Mouse (Mus musculus): ENCODE measurements at regions not wholly inside any gene's neighbourhood (a gene's known extent, or its start where the extent isn't known, plus 50 kb on each side); places are given as distances from the start of the nearest gene placed in this dataset.
"Not testable (repeated sequence)": the region's sequence is repeated elsewhere in the genome, so short reads cannot be mapped to it uniquely, and the experiment has no call there.

DNA sequence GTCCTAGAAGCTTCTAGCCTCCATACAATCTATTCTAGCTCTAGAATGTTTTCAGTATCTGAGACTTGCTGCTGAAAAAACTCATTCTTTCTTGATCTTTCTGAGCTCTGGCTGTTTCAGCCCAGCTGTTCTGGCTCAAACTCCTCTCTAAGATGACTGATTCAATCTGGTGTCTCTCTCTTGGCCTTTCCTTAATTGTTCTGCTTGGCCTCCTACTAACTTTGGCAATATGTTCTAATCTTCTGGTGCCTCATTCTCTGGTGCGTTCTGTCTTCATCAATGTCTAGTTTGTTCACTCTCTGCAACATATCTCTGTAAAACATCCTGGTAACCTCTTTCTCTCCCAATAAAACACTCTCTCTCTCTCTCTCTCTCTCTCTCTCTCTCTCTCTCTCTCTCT, 302.6 kb upstream of the Kdm8 start:
- no peak for DNase-seq
- intact Hi-C loops (cut with DNase I), result no loop called here

DNA sequence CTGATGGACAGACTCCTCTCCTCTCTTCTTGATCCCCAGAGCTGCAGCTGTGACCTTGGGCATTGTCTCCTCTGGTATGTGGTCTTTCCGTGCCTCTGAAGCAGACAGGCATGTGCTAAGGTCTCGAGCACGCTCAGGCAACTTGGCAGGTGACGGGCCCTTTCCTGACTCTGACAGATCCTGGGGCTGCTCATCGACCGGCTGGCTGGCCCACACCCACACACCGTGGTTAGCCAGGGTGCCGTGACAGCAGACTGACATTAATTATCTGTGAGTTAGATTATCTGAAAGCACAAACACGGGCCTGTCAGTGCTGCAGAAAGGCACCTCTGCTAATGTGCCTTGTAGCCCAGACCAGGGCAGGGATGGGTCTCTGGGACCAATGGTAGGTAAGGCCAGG, 298.5 kb upstream of the Kdm8 start:
- intact Hi-C loops (cut with DNase I), result no loop called here

GRCm38 (mm10) chr7:125149151-125149550, 295.3 kb upstream of the Kdm8 start:
- DNase-seq, result no peak
- intact Hi-C loops (cut with DNase I), result no loop called here

More for the DNA sequence above, 298.5 kb upstream of the Kdm8 start:
- no peak for DNase-seq

DNA sequence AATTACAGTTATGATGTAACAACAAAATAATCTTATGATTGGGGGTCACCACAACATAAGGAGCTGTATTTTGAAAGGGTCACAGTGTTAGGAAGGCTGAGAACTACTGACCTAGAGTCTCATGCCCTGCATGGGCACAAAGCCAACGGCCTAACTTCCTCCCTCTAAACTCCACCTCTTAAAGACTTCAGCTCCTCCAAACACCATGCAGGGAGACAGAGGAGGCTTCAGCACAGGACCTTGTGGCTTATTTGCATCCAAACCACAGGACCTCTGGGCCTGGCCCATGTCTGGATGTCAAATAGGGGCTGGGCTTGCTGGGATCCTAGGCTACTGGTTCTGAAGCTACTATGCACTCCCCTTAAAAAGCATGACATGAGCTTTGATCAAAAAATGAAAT, 294.7 kb upstream of the Kdm8 start:
- no peak for DNase-seq
- intact Hi-C loops (cut with DNase I), result no loop called here

DNA sequence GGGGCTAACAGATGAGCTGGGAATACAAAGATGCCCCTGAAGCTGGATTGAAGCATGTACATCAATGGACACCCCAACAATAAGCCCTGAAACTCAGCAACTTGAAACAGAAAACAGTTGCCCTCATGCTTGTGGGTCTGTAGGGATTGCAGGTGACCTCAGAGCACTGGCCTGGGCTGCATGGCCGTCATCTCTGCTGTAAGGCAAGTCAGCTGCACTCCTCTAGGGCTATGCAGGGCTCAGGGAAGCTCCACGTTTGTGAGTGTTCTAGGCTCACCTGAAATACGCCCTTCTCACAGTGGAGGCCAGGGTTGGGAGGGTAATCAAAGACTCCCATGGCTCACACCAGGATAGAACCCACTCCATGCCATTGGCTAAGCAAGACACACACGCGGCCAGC, 292.2 kb upstream of the Kdm8 start:
- no peak for DNase-seq
- intact Hi-C loops (cut with DNase I), result no loop called here

- intact Hi-C loops (cut with DNase I), result no loop called here
- DNase-seq, result no peak
These were observed 289.2 kb upstream of the Kdm8 start for GRCm38 (mm10) chr7:125155291-125155690.

- intact Hi-C loops (cut with DNase I), result no loop called here
- DNase-seq, result no peak
These were observed 277.6 kb upstream of the Kdm8 start for GRCm38 (mm10) chr7:125166881-125167351.

GRCm38 (mm10) chr7:125167666-125168065, 276.8 kb upstream of the Kdm8 start:
- intact Hi-C loops (cut with DNase I), result no loop called here

GRCm38 (mm10) chr7:125181548-125181947, 262.9 kb upstream of the Kdm8 start:
- intact Hi-C loops (cut with DNase I), result loop anchor here (5.0 kb wide), 1 partner anchor 1049 kb away; no protein-coding TSS in a partner anchor

More at GRCm38 (mm10) chr7:125167666-125168065, 276.8 kb upstream of the Kdm8 start:
- no peak for DNase-seq

GRCm38 (mm10) chr7:125182266-125182665, 262.2 kb upstream of the Kdm8 start:
- intact Hi-C loops (cut with DNase I), result loop anchor here (5.0 kb wide), 1 partner anchor 1050 kb away; no protein-coding TSS in a partner anchor
- no peak for DNase-seq

More at GRCm38 (mm10) chr7:125181548-125181947, 262.9 kb upstream of the Kdm8 start:
- DNase-seq, result peak; percentile 16 to 25

- not testable (repeated sequence) for DNase-seq
- intact Hi-C loops (cut with DNase I), result loop anchor here (5.0 kb wide), 1 partner anchor 1051 kb away; no protein-coding TSS in a partner anchor
These were observed 261.5 kb upstream of the Kdm8 start for GRCm38 (mm10) chr7:125183011-125183410.

DNA sequence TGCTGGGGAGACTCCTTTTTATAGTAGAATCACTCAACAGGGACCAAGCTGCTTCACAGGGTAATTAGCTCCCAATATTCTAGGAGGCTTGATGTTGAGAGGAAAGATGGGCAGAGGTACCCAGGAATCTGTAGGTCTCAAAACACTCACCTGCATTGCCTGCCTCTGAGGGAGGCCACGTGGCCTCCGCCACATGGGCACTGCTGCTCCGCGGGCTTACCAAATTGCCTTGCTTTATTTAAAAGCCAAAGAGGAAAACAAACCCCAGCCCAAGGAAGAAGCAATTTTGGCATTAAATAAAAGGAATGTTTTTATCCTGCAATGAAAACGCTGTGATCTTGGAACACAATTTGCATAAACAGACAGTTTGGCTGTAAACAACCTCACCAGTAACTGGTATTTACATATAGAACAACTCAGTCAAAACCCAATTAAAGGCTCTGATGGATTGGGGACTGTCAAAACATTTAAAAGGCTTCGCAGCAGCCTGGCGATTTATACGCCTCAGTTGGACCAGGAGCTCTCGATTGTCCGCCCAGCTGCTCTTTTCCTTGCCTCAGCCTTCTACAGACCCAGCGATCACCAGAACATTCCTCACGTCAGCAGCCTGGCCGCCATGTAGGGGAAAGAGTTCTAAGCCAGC, 259.3 kb upstream of the Kdm8 start:
- intact Hi-C loops (cut with DNase I), result no loop called here
- no peak for DNase-seq

DNA sequence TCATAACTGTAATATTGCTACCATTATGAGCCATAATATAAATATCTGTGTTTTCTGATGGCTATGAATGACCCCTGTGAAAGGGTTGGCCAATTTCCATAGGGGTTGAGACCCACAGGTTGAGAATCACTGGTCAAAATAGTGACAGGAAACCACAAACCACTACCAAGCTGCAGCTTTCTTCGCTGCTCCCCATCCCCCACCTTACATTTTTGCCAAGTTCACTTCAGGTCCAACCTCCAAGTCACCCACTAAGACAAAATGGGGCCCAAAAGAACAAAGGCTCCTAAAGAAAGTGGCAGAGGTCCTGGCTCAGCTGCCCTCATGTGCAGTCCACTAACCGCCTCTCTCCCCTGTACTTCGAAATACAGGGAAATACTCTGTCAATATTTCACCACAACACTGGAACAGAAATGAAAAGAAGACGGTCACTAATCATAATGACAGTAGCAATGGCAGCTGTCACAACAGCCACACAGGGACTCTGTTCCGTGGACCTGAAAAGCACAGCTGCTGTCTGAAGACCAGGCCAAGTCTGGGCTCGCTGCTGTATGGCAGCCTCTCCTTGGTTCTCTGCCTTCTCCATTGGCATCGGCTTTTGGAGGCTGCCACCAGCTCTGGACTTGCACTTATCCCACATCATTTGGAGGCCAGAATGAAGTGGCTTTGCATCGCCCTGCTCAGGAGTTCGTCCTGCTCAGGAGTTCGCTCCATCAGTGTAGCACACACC, 257.3 kb upstream of the Kdm8 start:
- no peak for DNase-seq
- intact Hi-C loops (cut with DNase I), result no loop called here

- no peak for DNase-seq
- intact Hi-C loops (cut with DNase I), result no loop called here
These were observed 255.5 kb upstream of the Kdm8 start for GRCm38 (mm10) chr7:125188986-125189385.

DNA sequence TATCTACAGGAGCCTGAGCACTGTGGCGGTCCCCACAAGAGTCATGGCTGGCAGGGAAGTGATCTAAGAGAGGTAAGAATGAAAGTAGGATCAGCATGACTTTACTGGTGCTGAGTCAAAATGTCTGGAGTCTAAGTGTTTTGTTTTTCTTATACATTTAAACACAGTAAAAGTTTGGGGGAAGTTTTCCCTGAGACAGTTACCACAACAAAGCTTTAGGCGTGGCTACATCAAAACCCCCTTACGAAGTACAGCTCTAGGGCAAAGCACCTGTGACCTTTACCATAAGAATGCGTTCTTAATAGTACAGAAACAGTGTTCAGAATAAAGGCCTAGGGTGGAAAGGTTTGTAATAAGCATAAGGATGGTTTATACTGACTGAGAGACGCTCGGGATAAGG, 254.4 kb upstream of the Kdm8 start:
- intact Hi-C loops (cut with DNase I), result no loop called here
- DNase-seq, result no peak

DNA sequence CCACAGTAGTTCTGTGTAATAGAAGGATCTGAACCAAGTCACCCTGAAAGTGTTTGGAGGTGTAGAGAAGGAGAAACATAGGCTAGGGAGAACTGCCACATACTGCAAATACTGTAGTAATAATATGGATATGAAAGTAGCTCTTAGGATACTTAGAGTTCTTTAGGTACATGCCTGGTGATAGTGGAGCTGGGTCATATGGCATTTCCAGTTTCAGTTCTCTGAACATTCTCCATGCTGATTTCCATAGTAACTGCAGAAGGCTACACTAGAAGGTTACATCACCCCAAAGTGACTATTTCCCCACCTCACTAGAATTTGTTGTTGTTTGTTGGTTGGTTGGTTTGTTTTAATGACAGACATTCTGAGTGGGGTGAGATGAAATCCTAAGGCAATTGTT, 253.2 kb upstream of the Kdm8 start:
- intact Hi-C loops (cut with DNase I), result no loop called here
- no peak for DNase-seq

DNA sequence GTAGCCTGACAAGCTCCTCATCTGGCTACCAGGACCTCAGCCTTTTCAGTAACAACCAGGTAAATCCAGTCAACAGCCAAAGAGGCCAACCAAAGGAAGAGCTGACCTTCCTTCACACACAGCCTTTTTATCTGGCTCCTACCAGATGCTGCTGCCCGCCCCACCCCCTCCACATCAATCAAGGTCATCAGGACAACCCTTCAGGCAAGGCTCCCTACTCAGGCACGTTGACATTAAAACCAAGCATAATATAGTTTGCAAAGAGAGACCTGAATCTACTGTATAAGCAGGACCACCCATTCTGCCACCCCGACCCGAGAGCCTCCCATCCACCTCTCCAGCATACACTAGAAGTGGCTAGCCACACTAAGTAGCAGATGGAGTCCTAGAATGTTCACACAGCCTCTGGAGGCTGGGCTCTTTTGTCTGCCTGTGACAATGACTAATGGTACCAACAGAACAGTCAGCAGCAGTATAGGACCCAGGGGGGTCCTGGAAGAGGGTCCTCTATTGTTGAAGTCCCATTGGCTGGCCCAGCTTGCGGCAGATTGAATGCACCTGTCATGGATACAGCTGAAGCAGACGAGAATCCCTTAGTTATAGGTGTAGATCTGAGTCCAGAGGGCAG, 233.0 kb upstream of the Kdm8 start:
- no peak for DNase-seq
- intact Hi-C loops (cut with DNase I), result no loop called here

DNA sequence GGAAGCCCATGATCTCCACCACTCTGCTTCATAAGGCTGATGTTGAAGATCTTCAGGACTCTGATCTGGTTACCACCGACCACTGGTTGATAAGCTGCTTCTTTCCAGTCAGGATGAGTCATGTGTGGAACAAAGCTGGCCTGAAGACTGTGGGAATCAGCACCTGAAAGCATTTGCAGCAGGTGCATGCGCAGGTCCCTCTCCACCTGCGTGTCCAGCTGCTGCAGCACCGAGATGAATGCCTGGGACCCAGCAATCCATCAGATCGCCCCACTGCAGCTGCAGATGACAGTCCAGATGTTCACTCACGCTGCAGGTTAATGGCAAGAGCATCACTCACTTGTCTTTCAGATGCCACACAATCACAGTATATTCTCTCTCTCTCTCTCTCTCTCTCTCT, 230.4 kb upstream of the Kdm8 start:
- DNase-seq, result no peak
- intact Hi-C loops (cut with DNase I), result no loop called here

GRCm38 (mm10) chr7:125217630-125218029, 226.8 kb upstream of the Kdm8 start:
- DNase-seq, result no peak
- intact Hi-C loops (cut with DNase I), result no loop called here

DNA sequence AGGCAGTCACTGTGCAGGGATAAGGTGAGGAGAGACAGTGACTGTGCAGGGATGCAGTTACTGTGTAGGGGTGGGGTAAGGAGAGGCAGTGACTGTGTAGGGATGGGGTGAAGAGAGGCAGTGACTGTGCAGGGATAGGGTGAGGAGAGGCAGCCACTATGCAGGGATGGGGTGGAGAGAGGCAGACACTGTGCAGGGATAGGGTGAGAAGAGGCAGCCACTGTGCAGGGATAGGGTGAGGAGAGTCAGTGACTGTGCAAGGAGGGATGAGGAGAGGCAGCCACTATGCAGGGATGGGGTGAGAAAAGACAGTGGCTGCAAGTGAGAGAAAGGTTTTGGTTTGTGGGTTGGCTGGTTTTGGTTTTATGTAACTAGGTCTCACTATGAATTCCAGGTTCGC, 221.8 kb upstream of the Kdm8 start:
- DNase-seq, result no peak
- intact Hi-C loops (cut with DNase I), result no loop called here

DNA sequence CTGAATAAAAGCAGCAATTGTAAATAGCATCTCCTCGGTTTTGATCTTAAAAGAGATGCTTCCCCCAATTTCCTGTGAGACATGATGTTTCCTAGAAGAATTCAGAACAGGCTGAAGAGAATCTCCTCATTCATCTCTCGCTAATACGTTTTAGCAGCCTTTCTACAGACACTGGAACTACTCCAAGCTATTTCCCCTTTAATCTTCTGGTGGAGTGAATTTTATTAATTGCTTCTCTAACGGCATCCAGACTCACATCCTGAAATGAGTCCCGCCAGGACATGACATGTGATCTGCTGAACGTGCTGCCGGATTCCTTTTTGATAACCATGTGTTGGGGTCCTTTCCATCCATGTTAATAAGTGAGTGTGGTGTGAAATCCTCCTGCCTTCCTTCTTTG, 209.6 kb upstream of the Kdm8 start:
- DNase-seq, result no peak

More for the DNA sequence above, 209.6 kb upstream of the Kdm8 start:
- intact Hi-C loops (cut with DNase I), result no loop called here
